Mouse (Mus musculus) hematopoietic stem cell, adult 5-6 weeks (primary cell): ENCODE measurements around the gene Olfr1198. TPM values are rescaled to one million over a fixed set of nuclear protein-coding genes. Genes with fewer than 3 reads are reported as not detected.

Experiments used
- ATAC-seq, 2 experiments: fragments of 125-278 bp in 1 of 2; replicated peaks in 1 of 2; 2 replicates each; pipeline ENCODE4 v1.8.0; 2016 to 2017; ENCODE audit warnings: inconsistent platforms in 2 of 2, mild to moderate bottlenecking in 2 of 2, moderate number of reproducible peaks in 2 of 2, low read depth in 1 of 2, moderate TSS enrichment in 1 of 2; ENCODE audit not compliant: low FRiP score in 2 of 2, poor library complexity in 2 of 2, severe bottlenecking in 2 of 2, insufficient read depth in 1 of 2, low TSS enrichment in 1 of 2
- total RNA-seq: library from RNA; stranded (forward); fragments of 172-1452, 232-1000 nt; gene quantifications from 2 replicates; pipeline ENCODE4 v1.2.3, GENCODE M21; 2017

The Olfr1198 gene
- total RNA-seq = not detected in 2 replicates

DNA sequence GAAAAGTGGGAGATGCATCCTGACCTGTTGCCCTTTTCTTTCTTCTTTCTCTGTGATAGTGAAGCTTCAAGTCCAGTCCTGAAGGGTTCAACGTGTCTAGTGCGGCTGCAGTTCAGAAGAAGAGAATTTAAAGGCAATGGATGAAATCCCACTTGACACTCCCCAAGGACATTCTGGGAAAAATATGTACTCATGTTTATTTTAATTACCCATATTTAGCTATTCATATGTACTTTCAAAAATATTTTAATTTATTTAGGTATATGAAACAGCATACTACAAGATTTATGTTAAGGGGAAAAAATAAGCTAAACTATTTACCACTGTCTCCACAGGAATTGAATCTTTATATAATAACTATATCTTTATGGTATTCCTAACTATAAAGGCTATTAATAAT lies at the start of gene Olfr1198:
Gene Olfr1198, minus strand, starts transcription at position 101 of the 400 bp plus-strand sequence.
- no peak for ATAC-seq

DNA sequence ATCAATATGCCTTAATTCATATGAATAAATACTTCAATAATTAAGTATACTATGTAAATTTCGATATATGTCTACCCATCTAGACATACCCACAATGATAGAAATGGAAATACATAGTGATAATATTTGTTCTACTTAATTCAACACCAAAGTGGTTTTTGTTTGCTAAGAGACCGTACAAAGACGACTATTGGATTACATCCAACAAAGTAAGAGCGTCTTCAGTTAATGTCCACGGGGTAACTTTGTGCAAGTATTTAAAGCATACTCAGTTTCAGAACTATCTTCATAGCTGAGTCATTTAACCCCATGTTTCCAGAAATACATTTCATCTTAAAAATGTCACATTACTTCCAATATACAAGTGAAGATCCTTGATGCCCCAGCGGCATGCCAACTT lies 41.6 kb upstream of the Olfr1198 start, which contains the start of gene Olfr1201:
Gene Olfr1201, plus strand, starts transcription at position 301 of the 400 bp plus-strand sequence.
- no peak for ATAC-seq

DNA sequence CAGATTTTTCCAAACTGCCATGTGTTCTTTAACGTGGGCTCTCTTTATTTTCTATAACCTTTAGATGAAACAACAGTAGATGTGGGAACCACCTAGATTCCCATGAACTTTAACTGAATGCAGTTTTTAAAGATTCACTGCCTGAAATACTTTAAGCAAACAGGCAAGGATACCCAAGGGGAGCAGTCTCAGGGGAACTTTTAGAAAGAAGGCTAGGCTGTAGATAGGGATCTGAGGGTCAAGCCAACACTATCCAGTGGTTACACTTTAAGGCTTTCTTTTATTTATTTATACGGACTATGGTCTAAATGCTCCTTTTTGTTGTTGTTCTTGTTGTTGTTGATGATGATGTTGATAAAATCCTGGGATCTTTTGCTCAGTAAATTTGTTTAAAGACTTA lies 19.2 kb upstream of the Olfr1198 start, which contains the start of gene Olfr1200:
Gene Olfr1200, minus strand, starts transcription at position 101 of the 400 bp plus-strand sequence.
- no peak for ATAC-seq

DNA sequence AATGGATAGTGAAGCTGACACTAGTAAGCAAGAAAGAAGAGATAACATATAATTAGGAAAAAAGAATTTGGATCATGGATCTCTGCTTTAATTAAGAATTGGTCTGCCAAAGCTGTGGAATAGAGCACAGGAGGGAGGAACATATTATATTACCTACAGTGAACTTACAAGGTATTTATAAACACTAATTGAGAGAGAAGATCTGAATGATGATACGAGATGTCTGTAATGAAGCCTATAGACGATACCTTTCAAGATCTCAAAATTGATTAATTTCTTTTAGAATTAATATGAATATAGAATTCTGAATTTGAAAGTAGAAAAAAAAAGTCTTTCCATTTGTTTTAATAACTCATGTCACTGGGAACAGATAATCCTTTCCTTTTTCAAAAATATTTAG lies 9.2 kb upstream of the Olfr1198 start, which contains the start of gene Olfr1199:
Gene Olfr1199, minus strand, starts transcription at position 101 of the 400 bp plus-strand sequence.
- no peak for ATAC-seq

DNA sequence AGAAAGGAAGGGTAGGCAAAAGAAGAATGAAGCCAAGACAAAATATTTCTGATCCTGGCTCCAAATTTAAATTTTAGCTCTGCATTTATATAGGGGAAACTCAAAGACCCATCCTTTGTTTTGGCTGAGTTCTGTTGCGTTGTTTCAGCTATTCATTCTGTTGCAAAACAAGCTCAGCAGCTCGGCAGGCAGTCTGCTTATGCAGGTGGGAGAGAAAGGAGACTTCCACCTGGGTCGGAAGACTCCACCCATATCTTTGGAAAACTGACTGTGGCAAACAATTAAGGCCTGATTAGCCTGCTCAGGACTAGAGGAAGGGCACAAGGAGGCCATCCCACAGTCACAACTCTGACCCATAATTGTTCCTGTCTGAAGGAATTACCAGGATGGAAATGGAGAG lies 7.8 kb downstream of the Olfr1198 start:
- no peak for ATAC-seq

DNA sequence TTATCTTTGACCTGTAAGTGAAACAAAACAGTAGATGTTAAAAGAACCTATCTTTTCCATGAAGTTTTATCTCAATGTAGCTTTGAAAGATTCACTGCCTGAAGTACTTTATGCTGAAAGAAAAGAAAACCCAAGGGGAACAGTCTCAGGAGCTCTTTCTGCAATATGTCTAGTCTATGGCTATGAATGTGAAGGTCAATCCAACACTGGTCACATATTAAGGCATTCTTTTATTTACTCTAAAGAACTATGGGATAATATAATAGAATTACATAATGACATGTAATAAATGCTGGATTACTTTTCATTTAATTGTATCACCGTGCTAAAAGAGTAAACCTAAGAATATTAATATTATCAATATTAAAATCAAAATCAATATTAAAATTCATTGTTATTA lies 18.9 kb downstream of the Olfr1198 start, which contains the start of gene Olfr1197:
Gene Olfr1197, minus strand, starts transcription at position 101 of the 400 bp plus-strand sequence.
- no peak for ATAC-seq

DNA sequence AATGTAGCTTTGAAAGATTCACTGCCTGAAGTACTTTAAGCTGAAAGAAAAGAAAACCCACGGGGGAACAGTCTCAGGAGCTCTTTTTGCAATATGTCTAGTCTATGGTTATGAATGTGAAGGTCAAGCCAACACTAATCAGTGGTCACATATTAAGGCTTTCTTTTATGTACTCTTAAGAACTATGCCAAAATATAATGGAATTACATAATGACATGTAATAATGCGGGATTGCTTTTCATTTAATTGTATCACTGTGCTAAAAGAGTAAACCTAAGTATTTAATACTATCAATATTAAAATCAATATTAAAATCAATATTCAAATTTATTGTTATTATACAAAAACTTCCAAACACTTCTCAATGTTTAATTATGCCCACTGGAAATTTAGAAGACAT lies 46.7 kb downstream of the Olfr1198 start, which contains the start of gene Olfr1196:
Gene Olfr1196, minus strand, starts transcription at position 101 of the 400 bp plus-strand sequence.
- no peak for ATAC-seq

Other genes with a start within 250 kb of the Olfr1198 start
- not detected in 2 replicates for gene Olfr1186, start 232.8 kb downstream of the Olfr1198 start, total RNA-seq
- gene Olfr1188, start 194.4 kb downstream of the Olfr1198 start, total RNA-seq = not detected in 2 replicates
- not detected in 2 replicates for gene Olfr1189, start 164.9 kb downstream of the Olfr1198 start, total RNA-seq
- not detected in 2 replicates for gene Olfr1191-ps1, start 110.8 kb downstream of the Olfr1198 start, total RNA-seq
- gene Olfr1192-ps1, start 102.9 kb downstream of the Olfr1198 start, total RNA-seq = not detected in 2 replicates
- not detected in 2 replicates for gene Olfr1193, start 75.7 kb downstream of the Olfr1198 start, total RNA-seq
- not detected in 2 replicates for gene Olfr1195, start 62.2 kb downstream of the Olfr1198 start, total RNA-seq
- gene Olfr1196, start 46.8 kb downstream of the Olfr1198 start, total RNA-seq = not detected in 2 replicates
- not detected in 2 replicates for gene Olfr1197, start 19.0 kb downstream of the Olfr1198 start, total RNA-seq
- gene Olfr1199, start 9.1 kb upstream of the Olfr1198 start, total RNA-seq = not detected in 2 replicates
- not detected in 2 replicates for gene Olfr1200, start 19.1 kb upstream of the Olfr1198 start, total RNA-seq
- gene Olfr1201, start 41.7 kb upstream of the Olfr1198 start, total RNA-seq = not detected in 2 replicates
- gene Olfr1202, start 63.1 kb upstream of the Olfr1198 start, total RNA-seq = not detected in 2 replicates
- not detected in 2 replicates for gene Olfr1205, start 78.4 kb upstream of the Olfr1198 start, total RNA-seq
- not detected in 2 replicates for gene Olfr1204, start 97.9 kb upstream of the Olfr1198 start, total RNA-seq
- gene Olfr1206, start 111.9 kb upstream of the Olfr1198 start, total RNA-seq = not detected in 2 replicates
- gene Olfr1208, start 150.9 kb upstream of the Olfr1198 start, total RNA-seq = not detected in 2 replicates
- not detected in 2 replicates for gene Olfr1209, start 163.8 kb upstream of the Olfr1198 start, total RNA-seq
- not detected in 2 replicates for gene Olfr1211, start 186.7 kb upstream of the Olfr1198 start, total RNA-seq
- gene Olfr1212, start 202.6 kb upstream of the Olfr1198 start, total RNA-seq = not detected in 2 replicates
- gene Gm13762, start 228.9 kb upstream of the Olfr1198 start, total RNA-seq = not detected in 2 replicates
- gene Olfr1214, start 241.3 kb upstream of the Olfr1198 start, total RNA-seq = not detected in 2 replicates